Comparison of ENCODE assay signal across 16 mouse cellular contexts in genomic region chr5:66259000-66259399, GRCm38 (mm10). TPM values are rescaled to one million over a fixed set of nuclear protein-coding genes. Genes with fewer than 3 reads are reported as not detected.
DNase-seq lines count a peak whose midpoint lies in the region; ATAC-seq lines count a peak whose summit lies in the region.
"Had no signal": no experiment of that assay in that cellular context is flagged by ENCODE, and none has a peak within 500 bp of the region (broad histone marks: within the 10 kb centered on the region; RNA-seq: fewer than 3 reads in every experiment).

No protein-coding gene starts in this region.

- peaks cover 3% of the 10 kb centered on the region for H3K4me1 ChIP-seq in hindbrain, embryonic 15.5 days (replicated peaks)
- 0 out of 2 replicates have a peak, but pooled peaks cover 3% of the 10 kb centered on the region for H3K4me1 ChIP-seq in hindbrain, embryonic 14.5 days (replicated peaks; ENCODE audit: control insufficient read depth, insufficient read depth, low read length)

- peak overlapping the region; percentile 82; the same call in 1 of the 2 replicates for H3K4me2 ChIP-seq in hindbrain, embryonic 15.5 days
- H3K4me2 ChIP-seq in hindbrain, embryonic 14.5 days (replicated peaks), result no peak overlapping the region; the same call in 1 of the 2 replicates

- ATAC-seq in hindbrain, embryonic 15.5 days (ENCODE audit: low FRiP score, low read depth), result no peak
- ATAC-seq in hindbrain, embryonic 14.5 days (ENCODE audit: low FRiP score), result no peak

- H3K9me3 ChIP-seq in hindbrain, embryonic 15.5 days, result no peaks in the 10 kb centered on the region
- H3K9me3 ChIP-seq in hindbrain, embryonic 14.5 days (ENCODE audit: control insufficient read depth, low read length), result no peaks in the 10 kb centered on the region
- H3K9me3 ChIP-seq: embryonic facial prominence, embryonic 15.5 days; forebrain, embryonic 10.5 days; heart, embryonic 10.5 days; hindbrain, embryonic 13.5 days had no signal

- H3K9ac ChIP-seq in hindbrain, embryonic 15.5 days, result no peak overlapping the region
- H3K9ac ChIP-seq in hindbrain, embryonic 14.5 days, result no peak overlapping the region

- WGBS in hindbrain, embryonic 15.5 days, result 56% methylated on average over 2 of the region's 2 CpGs
- WGBS in hindbrain, embryonic 14.5 days, result 69% methylated on average over 2 of the region's 2 CpGs

- no peak overlapping the region for H3K4me3 ChIP-seq in hindbrain, embryonic 15.5 days
- no peak overlapping the region for H3K4me3 ChIP-seq in hindbrain, embryonic 14.5 days (replicated peaks; ENCODE audit: low read length)
- H3K4me3 ChIP-seq: erythroblast, embryonic 14.5 days had no signal

- H3K27ac ChIP-seq in hindbrain, embryonic 15.5 days (replicated peaks), result no peak overlapping the region
- H3K27ac ChIP-seq in hindbrain, embryonic 14.5 days, result no peak overlapping the region
- H3K27ac ChIP-seq: embryonic facial prominence, embryonic 15.5 days had no signal

- H3K36me3 ChIP-seq in hindbrain, embryonic 15.5 days, result no peaks in the 10 kb centered on the region
- H3K36me3 ChIP-seq in hindbrain, embryonic 14.5 days (replicated peaks; ENCODE audit: control insufficient read depth, insufficient read depth), result no peaks in the 10 kb centered on the region
- H3K36me3 ChIP-seq: embryonic facial prominence, embryonic 15.5 days; forebrain, embryonic 10.5 days; G1E; heart, embryonic 10.5 days; hindbrain, embryonic 13.5 days had no signal

- peak; percentile 20 to 43 for DNase-seq in adrenal gland, postnatal 36 days
- DNase-seq in adrenal gland, postnatal 25 days, result no peak
- DNase-seq in hindbrain, embryonic 14.5 days (ENCODE audit: low spot score), result no peak
- DNase-seq in Muller cell, postnatal 12 days (ENCODE audit: inconsistent ontology term), result peak; percentile 84
- DNase-seq in layer of hippocampus, postnatal 25 days (ENCODE audit: extremely low spot score in 1 of 2, low spot score in 1 of 2), result no peak

- H3K27me3 ChIP-seq in hindbrain, embryonic 15.5 days, result no peaks in the 10 kb centered on the region
- no peaks in the 10 kb centered on the region for H3K27me3 ChIP-seq in hindbrain, embryonic 14.5 days (ENCODE audit: control insufficient read depth, insufficient read depth, low read length)
- H3K27me3 ChIP-seq: embryonic facial prominence, embryonic 15.5 days; hindbrain, embryonic 13.5 days; Patski had no signal

RNA-seq across cellular contexts. Expression of gene Nsun7, which starts 0.7 kb away (rescaled TPM):
- total RNA-seq in adrenal gland, postnatal 36 days (2021), result under 1 TPM; 0.49 to 0.56 TPM
- total RNA-seq in adrenal gland, postnatal 25 days (2021), result 0.29 and 0.70 TPM in 2 replicates
- polyA plus RNA-seq in hindbrain, embryonic 15.5 days (2015; fragmentation: Nextera tagmentation; extraction: Ambion mirVana), result 2.1 and 2.6 TPM in 2 replicates
- polyA plus RNA-seq in hindbrain, embryonic 14.5 days (2014; fragmentation: Nextera tagmentation; extraction: Ambion mirVana), result 2.3 and 2.6 TPM in 2 replicates
- 10 to 100 TPM in 1 of 2 experiments, 1 to 10 TPM in 1; 7.1 to 12.2 TPM for total RNA-seq in layer of hippocampus, postnatal 25 days (2021)
- total RNA-seq: gastrocnemius, adult 8-10 months; gastrocnemius, postnatal 36 days; heart, adult 18-20 months had no signal
- polyA plus RNA-seq: erythroblast, embryonic 14.5 days; G1E had no signal

Comparison
In these comparisons a context has a peak if more than half of its experiments do, and no peak if none do; other contexts are left out.
1. DNase-seq: peak in adrenal gland, postnatal 36 days (2 of 2) and Muller cell, postnatal 12 days (single experiment); none in adrenal gland, postnatal 25 days (single experiment), hindbrain, embryonic 14.5 days (single experiment) and layer of hippocampus, postnatal 25 days (0 of 2).